Mouse (Mus musculus): Measurements from ENCODE around the gene Cfap52.

Cfap52 gene

GRCm38 (mm10) chr11:67965242-67965883 lies at the start of gene Cfap52:
TSS of gene Cfap52 (minus strand) at chr11:67965651.
- peak; percentile 74 for DNase-seq (ENCODE audit: low read depth)

GRCm38 (mm10) chr11:68012207-68012606 lies 46.8 kb upstream of the Cfap52 start:
- no peak for DNase-seq (ENCODE audit: low read depth)

- no peak for DNase-seq (ENCODE audit: low read depth)
Observed at GRCm38 (mm10) chr11:68009377-68009776, 43.9 kb upstream of the Cfap52 start.

- no peak for DNase-seq (ENCODE audit: low read depth)
Observed at GRCm38 (mm10) chr11:68007645-68008044, 42.2 kb upstream of the Cfap52 start.

GRCm38 (mm10) chr11:68006216-68006789 lies 40.9 kb upstream of the Cfap52 start:
- no peak for DNase-seq (ENCODE audit: low read depth)

- peak; percentile 15 for DNase-seq (ENCODE audit: low read depth)
Observed at GRCm38 (mm10) chr11:68004191-68004590, 38.7 kb upstream of the Cfap52 start.

GRCm38 (mm10) chr11:67999629-68000028 lies 34.2 kb upstream of the Cfap52 start:
- no peak for DNase-seq (ENCODE audit: low read depth)

- DNase-seq (ENCODE audit: low read depth) = no peak
Observed at GRCm38 (mm10) chr11:67998905-67999304, 33.5 kb upstream of the Cfap52 start.

GRCm38 (mm10) chr11:67995965-67996364 lies 30.5 kb upstream of the Cfap52 start:
- DNase-seq (ENCODE audit: low read depth) = no peak

GRCm38 (mm10) chr11:67991240-67991639 lies 25.8 kb upstream of the Cfap52 start:
- DNase-seq (ENCODE audit: low read depth) = no peak

- DNase-seq (ENCODE audit: low read depth) = no peak
Observed at GRCm38 (mm10) chr11:67983564-67983963, 18.1 kb upstream of the Cfap52 start.

- no peak for DNase-seq (ENCODE audit: low read depth)
Observed at GRCm38 (mm10) chr11:67975252-67975651, 9.8 kb upstream of the Cfap52 start.

- DNase-seq (ENCODE audit: low read depth) = no peak
Observed at GRCm38 (mm10) chr11:67973225-67973624, 7.8 kb upstream of the Cfap52 start.

GRCm38 (mm10) chr11:67972606-67973005 lies 7.2 kb upstream of the Cfap52 start:
- DNase-seq (ENCODE audit: low read depth) = no peak

- DNase-seq (ENCODE audit: low read depth) = no peak
Observed at GRCm38 (mm10) chr11:67967831-67968230, 2.4 kb upstream of the Cfap52 start.

GRCm38 (mm10) chr11:67965905-67966878 lies 741 bp upstream of the Cfap52 start, which contains the start of gene Stx8:
TSS of gene Stx8 (plus strand) at chr11:67966193.
- peak; percentile 62 for DNase-seq (ENCODE audit: low read depth)

- no peak for DNase-seq (ENCODE audit: low read depth)
Observed at GRCm38 (mm10) chr11:67964110-67964509, 1.3 kb downstream of the Cfap52 start.

- DNase-seq (ENCODE audit: low read depth) = no peak
Observed at GRCm38 (mm10) chr11:67954413-67954812, 11.0 kb downstream of the Cfap52 start.

GRCm38 (mm10) chr11:67953604-67954003 lies 11.8 kb downstream of the Cfap52 start:
- DNase-seq (ENCODE audit: low read depth) = no peak

- DNase-seq (ENCODE audit: low read depth) = no peak
Observed at GRCm38 (mm10) chr11:67949475-67949874, 16.0 kb downstream of the Cfap52 start.

- DNase-seq (ENCODE audit: low read depth) = no peak
Observed at GRCm38 (mm10) chr11:67948229-67948628, 17.2 kb downstream of the Cfap52 start.

- no peak for DNase-seq (ENCODE audit: low read depth)
Observed at GRCm38 (mm10) chr11:67932156-67932555, 33.3 kb downstream of the Cfap52 start.

Measured in c-Kit-positive CD71-positive TER-119-negative erythroid progenitor cells, embryonic 14.5 days (primary cell).